Mouse (Mus musculus): ENCODE results near the gene Casz1.

DNA sequence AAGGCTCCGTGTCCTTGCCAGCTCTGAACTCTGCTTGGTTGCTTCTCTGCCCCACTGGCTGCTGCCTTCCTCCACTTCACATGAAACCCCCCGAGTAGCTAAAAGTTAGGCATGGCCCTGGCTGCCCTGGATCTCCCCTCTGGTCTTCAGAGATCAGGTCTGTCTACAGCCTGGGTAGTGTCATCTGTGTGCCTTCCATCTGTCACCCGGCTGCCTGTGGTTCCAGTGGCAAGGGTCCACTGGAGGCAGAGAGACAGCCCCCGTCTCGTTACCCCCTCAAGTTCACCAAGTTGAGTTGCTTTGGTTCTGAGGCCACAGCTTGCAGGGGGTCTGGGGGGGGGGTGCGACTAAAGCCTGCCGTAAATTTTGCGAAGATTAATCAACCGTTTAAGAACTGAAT lies 6.5 kb downstream of the Casz1 start:
- TF ChIP-seq CTCF (IDR thresholded peaks at IDR 0.05; ENCODE audit: low read depth, low read length) (no peak), POLR2A (IDR thresholded peaks at IDR 0.05; ENCODE audit: borderline replicate concordance, low read depth, low read length) (no peak)
